In the genomic region with DNA sequence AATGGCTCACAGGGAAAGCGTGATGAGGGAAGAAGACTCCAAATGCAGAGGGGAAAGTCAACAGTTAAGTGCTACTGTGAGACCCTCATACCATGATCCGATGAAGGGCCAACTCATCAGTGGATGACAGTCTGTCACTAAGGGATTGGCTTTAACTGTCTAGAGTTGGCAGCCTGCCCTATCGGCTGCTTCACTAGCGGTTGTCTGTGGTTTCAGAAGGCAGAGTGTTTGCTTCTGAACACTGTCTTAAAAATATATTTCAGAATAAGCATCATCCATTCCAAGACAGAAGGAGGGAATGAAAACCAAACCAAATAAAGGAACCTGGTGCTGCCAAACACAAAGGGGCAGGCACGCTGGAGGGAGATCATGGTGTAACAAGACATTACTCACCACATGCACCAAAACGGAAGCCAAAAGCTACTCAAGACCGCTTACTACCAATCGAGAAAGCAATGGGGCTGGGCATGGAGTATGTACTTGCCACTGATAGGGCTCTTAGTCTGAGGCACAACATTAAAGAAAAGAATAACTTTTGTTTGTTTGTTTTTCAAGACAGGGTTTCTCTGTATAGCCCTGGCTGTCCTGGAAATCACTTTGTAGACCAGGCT, we compare ENCODE assay signal across 9 mouse cellular contexts. TPM values are rescaled to one million over a fixed set of nuclear protein-coding genes. Genes with fewer than 3 reads are reported as not detected.
DNase-seq lines count a peak whose midpoint lies in the region; ATAC-seq lines count a peak whose summit lies in the region.
"Had no signal": no experiment of that assay in that cellular context is flagged by ENCODE, and none has a peak within 500 bp of the region (broad histone marks: within the 10 kb centered on the region; RNA-seq: fewer than 3 reads in every experiment).

No protein-coding gene starts in this region.

- no peak overlapping the region for H3K4me2 ChIP-seq in embryonic facial prominence, embryonic 13.5 days
- H3K4me2 ChIP-seq in embryonic facial prominence, embryonic 15.5 days (replicated peaks), result no peak overlapping the region
- H3K4me2 ChIP-seq in intestine, embryonic 15.5 days (replicated peaks), result no peak overlapping the region
- H3K4me2 ChIP-seq: lung, embryonic 15.5 days had no signal

- DNase-seq in embryonic facial prominence, embryonic 10.5 days (ENCODE audit: low spot score), result no peak
- DNase-seq in lung, postnatal 36 days, result peak; percentile 52
- DNase-seq in lung, postnatal 4 days, result no peak
- peak; percentile 77 to 79 for DNase-seq in right cerebral cortex, postnatal 10 days (ENCODE audit: low spot score in 2 of 2)
- DNase-seq in gastrocnemius, postnatal 4 days (ENCODE audit: low spot score in 2 of 2), result no peak

- H3K27ac ChIP-seq in embryonic facial prominence, embryonic 13.5 days, result peak overlapping the region; percentile 28; the same call in 1 of the 2 replicates
- no peak overlapping the region for H3K27ac ChIP-seq in embryonic facial prominence, embryonic 10.5 days (replicated peaks)
- H3K27ac ChIP-seq in embryonic facial prominence, embryonic 15.5 days (replicated peaks), result peak overlapping the region; percentile 31; the same call in 1 of the 2 replicates
- no peak overlapping the region for H3K27ac ChIP-seq in intestine, embryonic 15.5 days
- H3K27ac ChIP-seq: lung, embryonic 15.5 days had no signal

- H3K9ac ChIP-seq in embryonic facial prominence, embryonic 13.5 days, result no peak overlapping the region
- no peak overlapping the region for H3K9ac ChIP-seq in embryonic facial prominence, embryonic 15.5 days
- H3K9ac ChIP-seq in intestine, embryonic 15.5 days, result no peak overlapping the region
- H3K9ac ChIP-seq: lung, embryonic 15.5 days had no signal

- no peaks in the 10 kb centered on the region for H3K27me3 ChIP-seq in embryonic facial prominence, embryonic 13.5 days
- no peaks in the 10 kb centered on the region for H3K27me3 ChIP-seq in embryonic facial prominence, embryonic 10.5 days (replicated peaks; ENCODE audit: low read depth, poor library complexity, severe bottlenecking)
- no peaks in the 10 kb centered on the region for H3K27me3 ChIP-seq in embryonic facial prominence, embryonic 15.5 days
- H3K27me3 ChIP-seq in intestine, embryonic 15.5 days (replicated peaks), result no peaks in the 10 kb centered on the region
- H3K27me3 ChIP-seq: lung, embryonic 15.5 days had no signal

- H3K36me3 ChIP-seq in embryonic facial prominence, embryonic 13.5 days, result no peaks in the 10 kb centered on the region
- H3K36me3 ChIP-seq in embryonic facial prominence, embryonic 10.5 days (replicated peaks), result peaks cover 9% of the 10 kb centered on the region
- H3K36me3 ChIP-seq in embryonic facial prominence, embryonic 15.5 days, result no peaks in the 10 kb centered on the region
- no peaks in the 10 kb centered on the region for H3K36me3 ChIP-seq in intestine, embryonic 15.5 days
- H3K36me3 ChIP-seq: lung, embryonic 15.5 days had no signal

- WGBS in embryonic facial prominence, embryonic 13.5 days, result 80% methylated on average over 8 of the region's 8 CpGs
- WGBS in embryonic facial prominence, embryonic 10.5 days, result 92% methylated on average over 8 of the region's 8 CpGs
- WGBS in embryonic facial prominence, embryonic 15.5 days, result 63% methylated on average over 8 of the region's 8 CpGs
- 69% methylated on average over 8 of the region's 8 CpGs for WGBS in intestine, embryonic 15.5 days

- no peaks in the 10 kb centered on the region for H3K9me3 ChIP-seq in embryonic facial prominence, embryonic 13.5 days
- H3K9me3 ChIP-seq in embryonic facial prominence, embryonic 10.5 days, result no peaks in the 10 kb centered on the region
- H3K9me3 ChIP-seq in embryonic facial prominence, embryonic 15.5 days (replicated peaks), result no peaks in the 10 kb centered on the region
- H3K9me3 ChIP-seq in intestine, embryonic 15.5 days, result no peaks in the 10 kb centered on the region
- H3K9me3 ChIP-seq: lung, embryonic 15.5 days had no signal

- H3K4me1 ChIP-seq in embryonic facial prominence, embryonic 13.5 days, result peaks cover 35% of the 10 kb centered on the region
- H3K4me1 ChIP-seq in embryonic facial prominence, embryonic 10.5 days, result peaks cover 24% of the 10 kb centered on the region
- peaks cover 27% of the 10 kb centered on the region for H3K4me1 ChIP-seq in embryonic facial prominence, embryonic 15.5 days
- H3K4me1 ChIP-seq in intestine, embryonic 15.5 days (replicated peaks), result peaks cover 14% of the 10 kb centered on the region

- no peak for ATAC-seq in embryonic facial prominence, embryonic 13.5 days (ENCODE audit: insufficient number of reproducible peaks, insufficient read depth, low FRiP score, low TSS enrichment, low read depth)
- no peak for ATAC-seq in embryonic facial prominence, embryonic 15.5 days (ENCODE audit: insufficient number of reproducible peaks, low FRiP score, low TSS enrichment, low read depth)
- no peak for ATAC-seq in intestine, embryonic 15.5 days

- no peak overlapping the region for H3K4me3 ChIP-seq in embryonic facial prominence, embryonic 13.5 days
- H3K4me3 ChIP-seq in embryonic facial prominence, embryonic 10.5 days, result no peak overlapping the region
- no peak overlapping the region for H3K4me3 ChIP-seq in embryonic facial prominence, embryonic 15.5 days (replicated peaks)
- H3K4me3 ChIP-seq in intestine, embryonic 15.5 days (replicated peaks), result no peak overlapping the region
- H3K4me3 ChIP-seq: lung, embryonic 15.5 days had no signal

RNA-seq across cellular contexts. Expression of a gene that starts 26.6 kb away (rescaled TPM):
- polyA plus RNA-seq in embryonic facial prominence, embryonic 13.5 days (2015; fragmentation: Nextera tagmentation; extraction: Ambion mirVana), result 42.8 and 47.2 TPM in 2 replicates
- polyA plus RNA-seq in embryonic facial prominence, embryonic 10.5 days (2016; fragmentation: Nextera tagmentation; extraction: Ambion mirVana), result 48.5 and 49.1 TPM in 2 replicates
- polyA plus RNA-seq in embryonic facial prominence, embryonic 15.5 days (2015; fragmentation: Nextera tagmentation; extraction: Ambion mirVana), result 54.9 and 60.2 TPM in 2 replicates
- total RNA-seq in gastrocnemius, postnatal 4 days (2021), result 10 to 100 TPM; 45.1 to 46.3 TPM
- polyA plus RNA-seq in intestine, embryonic 15.5 days (2015; fragmentation: Nextera tagmentation; extraction: Ambion mirVana), result 44.9 and 45.8 TPM in 2 replicates

RNA-seq across cellular contexts. Expression of a gene that starts 48.0 kb away (rescaled TPM):
- polyA plus RNA-seq in embryonic facial prominence, embryonic 13.5 days (2015; fragmentation: Nextera tagmentation; extraction: Ambion mirVana), result 25.2 and 30.6 TPM in 2 replicates
- 51.0 and 58.6 TPM in 2 replicates for polyA plus RNA-seq in embryonic facial prominence, embryonic 10.5 days (2016; fragmentation: Nextera tagmentation; extraction: Ambion mirVana)
- polyA plus RNA-seq in embryonic facial prominence, embryonic 15.5 days (2015; fragmentation: Nextera tagmentation; extraction: Ambion mirVana), result 20.3 and 22.9 TPM in 2 replicates
- 10 to 100 TPM; 11.0 to 13.1 TPM for total RNA-seq in gastrocnemius, postnatal 4 days (2021)
- 12.1 and 12.8 TPM in 2 replicates for polyA plus RNA-seq in intestine, embryonic 15.5 days (2015; fragmentation: Nextera tagmentation; extraction: Ambion mirVana)

Comparison
In these comparisons a context has a peak if more than half of its experiments do, and no peak if none do; other contexts are left out.
1. H3K27ac ChIP-seq: peak in embryonic facial prominence, embryonic 13.5 days (single experiment) and embryonic facial prominence, embryonic 15.5 days (single experiment); none in embryonic facial prominence, embryonic 10.5 days (single experiment) and intestine, embryonic 15.5 days (single experiment).
2. DNase-seq: peak in lung, postnatal 36 days (single experiment) and right cerebral cortex, postnatal 10 days (2 of 2); none in embryonic facial prominence, embryonic 10.5 days (single experiment), lung, postnatal 4 days (0 of 2) and gastrocnemius, postnatal 4 days (0 of 2).